Mouse (Mus musculus) liver (tissue): ENCODE results near the gene Serpinb6e.

Experiments
- DNase-seq: peaks from one replicate; pipeline ENCODE4 v3.0.0-alpha.2; 2020; ENCODE audit warnings: mixed read lengths

The Serpinb6e gene

DNA sequence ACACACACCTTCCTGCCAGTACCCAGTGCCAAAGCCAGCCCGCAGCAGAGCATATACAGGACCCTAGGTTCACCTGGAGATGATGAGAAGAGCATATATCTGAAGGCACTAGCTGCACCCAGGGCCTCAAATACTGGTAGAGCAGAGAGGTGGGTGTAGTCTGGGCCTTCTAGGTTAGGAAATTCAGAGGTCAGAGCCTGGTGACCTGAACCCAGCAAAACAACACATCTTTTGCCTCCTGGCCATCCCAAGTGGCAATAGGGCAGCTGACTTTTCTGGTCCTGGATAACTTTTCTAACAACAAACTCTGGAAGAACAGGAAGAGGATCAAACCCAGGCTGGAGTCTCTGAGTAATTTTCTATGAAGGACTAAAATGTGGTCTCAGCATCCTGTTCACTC, at the start of gene Serpinb6e:
Gene Serpinb6e (minus strand): TSS at position 101 of the 400 bp plus-strand sequence.
- no peak for DNase-seq

- DNase-seq, result no peak
These were observed 12.5 kb downstream of the Serpinb6e start for GRCm38 (mm10) chr13:33830751-33831150.

GRCm38 (mm10) chr13:33823421-33823820, 19.8 kb downstream of the Serpinb6e start:
- DNase-seq, result no peak

GRCm38 (mm10) chr13:33821490-33822143, 21.6 kb downstream of the Serpinb6e start:
- no peak for DNase-seq
